Mouse (Mus musculus): ENCODE data around the gene Ppp2r5d.

The Ppp2r5d gene

GRCm38 (mm10) chr17:46679843-46680759 is 24.8 kb downstream of the Ppp2r5d start:
- DNase-seq (ENCODE audit: low spot score): peak; percentile 19

- no peak for DNase-seq (ENCODE audit: low spot score)
Measured at GRCm38 (mm10) chr17:46678911-46679310, 26.0 kb downstream of the Ppp2r5d start.

- DNase-seq (ENCODE audit: low spot score): no peak
Measured at GRCm38 (mm10) chr17:46678416-46678815, 26.5 kb downstream of the Ppp2r5d start, which contains the start of gene Mea1. Mea1 (plus strand) TSS chr17:46678793.

- no peak for DNase-seq (ENCODE audit: low spot score)
Measured at GRCm38 (mm10) chr17:46674530-46675283, 30.2 kb downstream of the Ppp2r5d start.

- peak; percentile 79 for DNase-seq (ENCODE audit: low spot score)
Measured at GRCm38 (mm10) chr17:46673850-46674529, 30.9 kb downstream of the Ppp2r5d start, which contains the start of gene Rrp36. Rrp36 (minus strand) TSS chr17:46674352.

- DNase-seq (ENCODE audit: low spot score): no peak
Measured at GRCm38 (mm10) chr17:46669911-46670310, 35.0 kb downstream of the Ppp2r5d start.

- no peak for DNase-seq (ENCODE audit: low spot score)
Measured at GRCm38 (mm10) chr17:46667712-46668111, 37.2 kb downstream of the Ppp2r5d start.

GRCm38 (mm10) chr17:46662730-46663129 is 42.2 kb downstream of the Ppp2r5d start:
- no peak for DNase-seq (ENCODE audit: low spot score)

GRCm38 (mm10) chr17:46661981-46662380 is 42.9 kb downstream of the Ppp2r5d start:
- no peak for DNase-seq (ENCODE audit: low spot score)

- DNase-seq (ENCODE audit: low spot score): no peak
Measured at GRCm38 (mm10) chr17:46661351-46661750, 43.6 kb downstream of the Ppp2r5d start.

GRCm38 (mm10) chr17:46656054-46656453 is 48.9 kb downstream of the Ppp2r5d start:
- DNase-seq (ENCODE audit: low spot score): no peak

GRCm38 (mm10) chr17:46651755-46652547 is 53.0 kb downstream of the Ppp2r5d start:
- no peak for DNase-seq (ENCODE audit: low spot score)

GRCm38 (mm10) chr17:46651292-46651691 is 53.6 kb downstream of the Ppp2r5d start:
- DNase-seq (ENCODE audit: low spot score): no peak

- DNase-seq (ENCODE audit: low spot score): peak; percentile 53
Measured at GRCm38 (mm10) chr17:46650232-46651031, 54.5 kb downstream of the Ppp2r5d start, which contains the start of gene Cul7. Cul7 (plus strand) TSS chr17:46650337.

GRCm38 (mm10) chr17:46649811-46650210 is 55.1 kb downstream of the Ppp2r5d start:
- DNase-seq (ENCODE audit: low spot score): no peak

- no peak for DNase-seq (ENCODE audit: low spot score)
Measured at GRCm38 (mm10) chr17:46648436-46648835, 56.5 kb downstream of the Ppp2r5d start.

- no peak for DNase-seq (ENCODE audit: low spot score)
Measured at GRCm38 (mm10) chr17:46647279-46647678, 57.6 kb downstream of the Ppp2r5d start.

GRCm38 (mm10) chr17:46646322-46646662 is 58.6 kb downstream of the Ppp2r5d start:
- no peak for DNase-seq (ENCODE audit: low spot score)

- DNase-seq (ENCODE audit: low spot score): peak; percentile 97
Measured at GRCm38 (mm10) chr17:46645561-46646321, 59.2 kb downstream of the Ppp2r5d start, which contains the start of the genes Klc4 and Mrpl2. Klc4 (minus strand) TSS chr17:46646022. Mrpl2 (plus strand) TSS chr17:46646229.
